8 mouse cellular contexts compared by ENCODE assay signal in genomic region chr1:180365180-180365810, GRCm38 (mm10). TPM values are rescaled to one million over a fixed set of nuclear protein-coding genes. Genes with fewer than 3 reads are reported as not detected.
DNase-seq lines count a peak whose midpoint lies in the region; ATAC-seq and TF ChIP-seq lines count a peak whose summit lies in the region.

No protein-coding gene starts in this region.

- peak overlapping the region; percentile 69 for H3K4me3 ChIP-seq in G1E (ENCODE audit: low read depth, low read length)
- peak overlapping the region; percentile 53 for H3K4me3 ChIP-seq in forebrain, embryonic 16.5 days (replicated peaks; ENCODE audit: low read length)
- H3K4me3 ChIP-seq in layer of hippocampus, adult 2 months: peak overlapping the region; percentile 60
- H3K4me3 ChIP-seq in lung, adult 2 months (replicated peaks; ENCODE audit: extremely low read depth, low read depth, low read length): peak overlapping the region; percentile 36
- H3K4me3 ChIP-seq in neural tube, embryonic 15.5 days (replicated peaks): peak overlapping the region; percentile 43

- no peak for TF ChIP-seq CTCF in G1E (IDR thresholded peaks at IDR 0.05; ENCODE audit: low read depth, low read length)
- peak; percentile 51 for TF ChIP-seq CTCF in layer of hippocampus, adult 2 months (conservative IDR thresholded peaks at IDR 0.05)
- no peak for TF ChIP-seq CTCF in lung, adult 2 months (IDR thresholded peaks at IDR 0.05; ENCODE audit: insufficient read depth, low read length)

- H3K9ac ChIP-seq in forebrain, embryonic 16.5 days (replicated peaks; ENCODE audit: low read depth, low read length): peak overlapping the region; percentile 71
- peak overlapping the region; percentile 53 for H3K9ac ChIP-seq in neural tube, embryonic 15.5 days (replicated peaks)

- H3K27me3 ChIP-seq in G1E (ENCODE audit: insufficient read depth, low read length): no peaks in the 10 kb centered on the region
- H3K27me3 ChIP-seq in forebrain, embryonic 16.5 days (replicated peaks; ENCODE audit: control insufficient read depth, insufficient read depth, low read length): no peaks in the 10 kb centered on the region
- H3K27me3 ChIP-seq in neural tube, embryonic 15.5 days (replicated peaks): no peaks in the 10 kb centered on the region

- H3K36me3 ChIP-seq in G1E (replicated peaks): peaks cover 62% of the 10 kb centered on the region
- H3K36me3 ChIP-seq in forebrain, embryonic 16.5 days (ENCODE audit: control insufficient read depth, insufficient read depth): no peaks in the 10 kb centered on the region
- H3K36me3 ChIP-seq in neural tube, embryonic 15.5 days: no peaks in the 10 kb centered on the region

- intact Hi-C loops in heart, postnatal 36 days (cut with DNase I): no loop called here

- DNase-seq in G1E (ENCODE audit: low spot score): peak; percentile 75
- peak; percentile 94 to 95 for DNase-seq in cerebellum, adult 18-20 months
- DNase-seq in heart, postnatal 36 days: peak; percentile 87 to 89
- DNase-seq in layer of hippocampus, adult 2 months (ENCODE audit: low spot score in 2 of 2): peak; percentile 92 to 93
- DNase-seq in lung, adult 2 months: peak; percentile 93
- peak; percentile 94 for DNase-seq in testis, postnatal 10 days (ENCODE audit: low spot score)

- peaks cover 29% of the 10 kb centered on the region for H3K4me1 ChIP-seq in G1E (ENCODE audit: insufficient read depth, low read depth, low read length)
- H3K4me1 ChIP-seq in forebrain, embryonic 16.5 days (replicated peaks; ENCODE audit: control insufficient read depth, insufficient read depth, low read length): peaks cover 34% of the 10 kb centered on the region
- peaks cover 65% of the 10 kb centered on the region for H3K4me1 ChIP-seq in lung, adult 2 months (ENCODE audit: control insufficient read depth, insufficient read depth, low read length)
- H3K4me1 ChIP-seq in neural tube, embryonic 15.5 days: peaks cover 62% of the 10 kb centered on the region

- peak overlapping the region; percentile 98 for H3K27ac ChIP-seq in forebrain, embryonic 16.5 days (ENCODE audit: low read length)
- H3K27ac ChIP-seq in layer of hippocampus, adult 2 months: peak overlapping the region; percentile 99
- H3K27ac ChIP-seq in neural tube, embryonic 15.5 days (replicated peaks): peak overlapping the region; percentile 94

- H3K4me2 ChIP-seq in forebrain, embryonic 16.5 days (ENCODE audit: low read length): peak overlapping the region; percentile 70
- peak overlapping the region; percentile 67 for H3K4me2 ChIP-seq in neural tube, embryonic 15.5 days

- H3K9me3 ChIP-seq in G1E (replicated peaks): no peaks in the 10 kb centered on the region
- H3K9me3 ChIP-seq in forebrain, embryonic 16.5 days (ENCODE audit: control insufficient read depth, low read length): no peaks in the 10 kb centered on the region
- no peaks in the 10 kb centered on the region for H3K9me3 ChIP-seq in neural tube, embryonic 15.5 days (replicated peaks)

- under 1% methylated on average over 29 of the region's 29 CpGs for WGBS in forebrain, embryonic 16.5 days
- under 1% methylated on average over 29 of the region's 29 CpGs for WGBS in lung, adult 2 months
- 1% methylated on average over 29 of the region's 29 CpGs for WGBS in neural tube, embryonic 15.5 days

- ATAC-seq in G1E (ENCODE audit: extremely low read depth, insufficient number of reproducible peaks, low FRiP score, poor library complexity, severe bottlenecking): peak; percentile 77
- ATAC-seq in forebrain, embryonic 16.5 days: peak; percentile 98
- ATAC-seq in neural tube, embryonic 15.5 days (ENCODE audit: low FRiP score): peak; percentile 93

- peak; percentile 70; the same call in 1 of the 2 replicates for TF ChIP-seq POLR2A in lung, adult 2 months (IDR thresholded peaks at IDR 0.05; ENCODE audit: borderline replicate concordance, extremely low read depth, low read depth, low read length)

RNA-seq across cellular contexts. Expression of gene Itpkb, which starts 35.0 kb away (rescaled TPM):
- total RNA-seq in G1E (2014; fragmentation: Nextera tagmentation): 17.2 and 17.8 TPM in 2 replicates
- 12.8 and 14.6 TPM in 2 replicates for total RNA-seq in G1E (2017)
- polyA plus RNA-seq in G1E (2012): 13.5 and 16.9 TPM in 2 replicates
- polyA plus RNA-seq in forebrain, embryonic 16.5 days (2015; fragmentation: Nextera tagmentation; extraction: Ambion mirVana): 2.0 and 2.4 TPM in 2 replicates
- 10 to 100 TPM; 55.1 to 60.7 TPM for total RNA-seq in heart, postnatal 36 days (2021)
- 10 to 100 TPM; 26.3 to 28.3 TPM for total RNA-seq in layer of hippocampus, adult 2 months (2021)
- polyA plus RNA-seq in lung, adult 2 months (2012; rRNA removed): 51.3 and 55.6 TPM in 2 replicates
- polyA plus RNA-seq in neural tube, embryonic 15.5 days (2015; fragmentation: Nextera tagmentation; extraction: Ambion mirVana): 4.1 and 5.3 TPM in 2 replicates

Comparison
In these comparisons a context has a peak if more than half of its experiments do, and no peak if none do; other contexts are left out.
1. Peak in every context shown above with its lines: DNase-seq, ATAC-seq, H3K4me3 ChIP-seq and H3K27ac ChIP-seq.